Mouse (Mus musculus) right cerebral cortex, postnatal 14 days (tissue): ENCODE results near the gene Tspan18.
A peak's percentile ranks its signal among the peaks of the same experiment; 100 is the strongest.

ENCODE experiments used
- DNase-seq: peaks from one replicate; pipeline ENCODE4 v3.0.0; 2022

Gene Tspan18

GRCm38 (mm10) chr2:93177668-93178312, 156.5 kb downstream of the Tspan18 start:
- DNase-seq: no peak

- no peak for DNase-seq
Observed at GRCm38 (mm10) chr2:93176871-93177667, 157.2 kb downstream of the Tspan18 start.

- no peak for DNase-seq
Observed at GRCm38 (mm10) chr2:93176193-93176798, 158.0 kb downstream of the Tspan18 start.

- DNase-seq: no peak
Observed at GRCm38 (mm10) chr2:93175721-93176120, 158.6 kb downstream of the Tspan18 start.

- DNase-seq: no peak
Observed at GRCm38 (mm10) chr2:93175278-93175677, 159.0 kb downstream of the Tspan18 start.

- no peak for DNase-seq
Observed at GRCm38 (mm10) chr2:93174159-93174558, 160.1 kb downstream of the Tspan18 start.

- no peak for DNase-seq
Observed at GRCm38 (mm10) chr2:93172460-93172859, 161.8 kb downstream of the Tspan18 start.

GRCm38 (mm10) chr2:93171929-93172328, 162.4 kb downstream of the Tspan18 start:
- DNase-seq: no peak

- no peak for DNase-seq
Observed at GRCm38 (mm10) chr2:93170845-93171200, 163.5 kb downstream of the Tspan18 start.

GRCm38 (mm10) chr2:93170156-93170844, 164.0 kb downstream of the Tspan18 start:
- DNase-seq: no peak

- peak; percentile 50 for DNase-seq
Observed at GRCm38 (mm10) chr2:93166734-93167406, 167.4 kb downstream of the Tspan18 start.

- DNase-seq: no peak
Observed at GRCm38 (mm10) chr2:93166295-93166694, 168.0 kb downstream of the Tspan18 start.

GRCm38 (mm10) chr2:93163750-93164335, 170.5 kb downstream of the Tspan18 start:
- DNase-seq: no peak

- DNase-seq: no peak
Observed at GRCm38 (mm10) chr2:93163317-93163716, 171.0 kb downstream of the Tspan18 start.

- DNase-seq: no peak
Observed at GRCm38 (mm10) chr2:93162791-93163190, 171.5 kb downstream of the Tspan18 start.

- DNase-seq: no peak
Observed at GRCm38 (mm10) chr2:93161914-93162664, 172.2 kb downstream of the Tspan18 start.

- DNase-seq: no peak
Observed at GRCm38 (mm10) chr2:93160467-93161035, 173.8 kb downstream of the Tspan18 start.

- DNase-seq: no peak
Observed at GRCm38 (mm10) chr2:93154486-93155032, 179.7 kb downstream of the Tspan18 start.

- DNase-seq: no peak
Observed at GRCm38 (mm10) chr2:93153833-93154232, 180.5 kb downstream of the Tspan18 start.

- DNase-seq: peak; percentile 31
Observed at GRCm38 (mm10) chr2:93152883-93153491, 181.3 kb downstream of the Tspan18 start.
